Mouse (Mus musculus): Measurements from ENCODE around the gene Fam102a. TPM values are rescaled to one million over a fixed set of nuclear protein-coding genes. Genes with fewer than 3 reads are reported as not detected.

Gene Fam102a
- polyA plus RNA-seq, 1 experiment from 2014 or later: 19.9 TPM

GRCm38 (mm10) chr2:32601417-32602065 lies 66.4 kb downstream of the Fam102a start:
- H3K9ac ChIP-seq: no peak overlapping the region
- no peak overlapping the region for H3K4me3 ChIP-seq (ENCODE audit: low read depth, low read length)
- peaks cover 9% of the 10 kb centered on the region for H3K4me1 ChIP-seq (ENCODE audit: insufficient read depth)
- ATAC-seq (ENCODE audit: insufficient read depth) (no peak), DNase-seq (peak; percentile 62)
- no peaks in the 10 kb centered on the region for H3K9me3 ChIP-seq (ENCODE audit: low read depth, low read length)
- H3K27me3 ChIP-seq (ENCODE audit: insufficient read depth, low read length): no peaks in the 10 kb centered on the region
- WGBS: 42% methylated on average over 8 of the region's 8 CpGs
- no peak overlapping the region for H3K27ac ChIP-seq (ENCODE audit: low read depth)
- TF ChIP-seq CTCF (IDR thresholded peaks at IDR 0.05; ENCODE audit: low read depth): peak; percentile 50
- peaks cover 8% of the 10 kb centered on the region for H3K36me3 ChIP-seq (ENCODE audit: insufficient read depth)
- H3K4me2 ChIP-seq: no peak overlapping the region

- H3K4me1 ChIP-seq (ENCODE audit: insufficient read depth): peaks cover 13% of the 10 kb centered on the region
- peak overlapping the region; percentile 38 for H3K4me3 ChIP-seq (ENCODE audit: low read depth, low read length)
- peak overlapping the region; percentile 13 for H3K9ac ChIP-seq
- peak; percentile 71 for ATAC-seq (ENCODE audit: insufficient read depth)
- peak overlapping the region; percentile 57 for H3K4me2 ChIP-seq
- peak; percentile 94 for DNase-seq
- no peaks in the 10 kb centered on the region for H3K9me3 ChIP-seq (ENCODE audit: low read depth, low read length)
- H3K27me3 ChIP-seq (ENCODE audit: insufficient read depth, low read length): no peaks in the 10 kb centered on the region
- under 1% methylated on average over 11 of the region's 11 CpGs for WGBS
- peak overlapping the region; percentile 55; the same call in 1 of the 2 replicates for H3K27ac ChIP-seq (ENCODE audit: low read depth)
- TF ChIP-seq CTCF (IDR thresholded peaks at IDR 0.05; ENCODE audit: low read depth): peak; percentile 95
- H3K36me3 ChIP-seq (ENCODE audit: insufficient read depth): peaks cover 2% of the 10 kb centered on the region; the same call in 1 of the 2 replicates
These were observed 67.5 kb downstream of the Fam102a start for GRCm38 (mm10) chr2:32602600-32603054.

DNA sequence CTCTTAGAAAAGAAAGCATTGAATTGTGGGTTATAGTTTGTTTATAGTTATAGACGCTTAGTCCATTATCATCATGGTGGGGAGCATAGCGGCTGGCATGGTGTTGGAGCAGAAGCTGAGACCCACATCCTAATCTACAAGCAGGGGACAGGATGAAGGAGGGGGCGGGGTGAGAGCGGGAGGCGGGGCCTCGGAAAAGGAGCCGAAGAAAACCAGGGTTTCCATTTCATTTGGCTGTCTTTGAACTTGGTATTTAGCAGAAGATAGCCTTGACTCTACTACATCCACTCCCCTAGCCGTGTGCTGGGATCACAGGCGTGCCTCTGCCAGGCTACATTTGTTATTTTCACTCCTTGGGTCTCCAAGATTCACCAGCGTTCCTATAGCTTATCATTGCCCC lies 69.5 kb downstream of the Fam102a start:
- no peak for TF ChIP-seq CTCF (IDR thresholded peaks at IDR 0.05; ENCODE audit: low read depth)
- no peaks in the 10 kb centered on the region for H3K9me3 ChIP-seq (ENCODE audit: low read depth, low read length)
- H3K27ac ChIP-seq (ENCODE audit: low read depth): no peak overlapping the region
- H3K4me3 ChIP-seq (ENCODE audit: low read depth, low read length): no peak overlapping the region
- H3K27me3 ChIP-seq (ENCODE audit: insufficient read depth, low read length): no peaks in the 10 kb centered on the region
- DNase-seq (no peak), ATAC-seq (ENCODE audit: insufficient read depth) (no peak)
- WGBS: 26% methylated on average over 10 of the region's 10 CpGs
- no peak overlapping the region for H3K4me2 ChIP-seq
- peaks cover 18% of the 10 kb centered on the region for H3K4me1 ChIP-seq (ENCODE audit: insufficient read depth)
- H3K36me3 ChIP-seq (ENCODE audit: insufficient read depth): no peaks in the 10 kb centered on the region
- H3K9ac ChIP-seq: no peak overlapping the region

DNA sequence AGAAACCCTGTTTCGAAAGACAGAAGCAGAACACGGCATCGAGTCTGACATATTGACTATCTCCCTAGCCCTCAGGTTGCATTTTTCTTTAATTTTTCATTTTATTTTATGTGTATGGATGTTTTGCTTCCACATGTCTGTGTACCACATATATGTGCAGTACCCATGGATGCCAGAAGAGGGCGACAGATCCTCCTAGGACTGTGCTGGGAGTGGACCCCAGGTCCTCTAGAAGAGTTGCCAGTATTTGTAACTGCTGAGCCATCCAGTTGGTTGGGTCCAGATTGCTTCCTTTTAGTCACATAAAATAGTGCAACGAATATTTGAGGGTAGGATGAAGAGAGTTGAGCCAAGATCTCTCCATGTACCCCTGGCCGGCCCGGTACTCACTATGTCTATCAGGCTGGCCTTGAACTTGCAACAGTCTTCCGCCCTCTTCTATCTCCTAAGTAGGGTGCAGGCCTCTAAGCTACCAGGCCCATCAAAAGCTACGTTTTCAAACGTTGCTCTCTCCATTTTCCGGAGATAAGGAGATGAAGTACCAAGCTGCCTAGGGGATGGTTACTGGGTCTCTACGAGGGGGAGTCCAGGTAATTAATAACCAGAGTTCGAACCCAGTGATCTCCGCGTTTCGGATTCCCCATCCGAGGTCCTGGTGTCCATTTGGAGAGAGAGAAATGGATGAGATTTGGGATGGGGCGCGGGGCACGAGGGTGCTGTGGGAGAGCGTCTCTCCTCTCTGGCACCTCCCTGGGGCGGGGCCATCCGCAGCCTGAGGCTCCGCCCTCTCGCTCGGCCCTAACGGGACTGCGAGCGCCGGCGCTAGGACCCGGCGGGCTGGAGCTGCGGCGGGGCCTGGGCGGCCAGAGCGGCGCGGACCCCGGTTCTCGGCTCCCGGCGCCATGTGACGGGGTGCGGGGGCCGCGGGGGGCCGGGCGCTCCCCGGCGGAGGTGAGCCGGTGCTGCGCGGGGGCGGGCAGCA lies 71.3 kb downstream of the Fam102a start:
- H3K9ac ChIP-seq: peak overlapping the region; percentile 78
- H3K36me3 ChIP-seq (ENCODE audit: insufficient read depth): no peaks in the 10 kb centered on the region
- H3K27ac ChIP-seq (ENCODE audit: low read depth): peak overlapping the region; percentile 49; the same call in 1 of the 2 replicates
- peaks cover 16% of the 10 kb centered on the region for H3K4me1 ChIP-seq (ENCODE audit: insufficient read depth)
- peak overlapping the region; percentile 89 for H3K4me2 ChIP-seq
- WGBS: 11% methylated on average over 55 of the region's 55 CpGs
- no peaks in the 10 kb centered on the region for H3K27me3 ChIP-seq (ENCODE audit: insufficient read depth, low read length)
- peak; percentile 73 for TF ChIP-seq CTCF (IDR thresholded peaks at IDR 0.05; ENCODE audit: low read depth)
- peak; percentile 77 for ATAC-seq (ENCODE audit: insufficient read depth)
- no peaks in the 10 kb centered on the region for H3K9me3 ChIP-seq (ENCODE audit: low read depth, low read length)
- peak overlapping the region; percentile 78 for H3K4me3 ChIP-seq (ENCODE audit: low read depth, low read length)
- DNase-seq: peak; percentile 95

DNA sequence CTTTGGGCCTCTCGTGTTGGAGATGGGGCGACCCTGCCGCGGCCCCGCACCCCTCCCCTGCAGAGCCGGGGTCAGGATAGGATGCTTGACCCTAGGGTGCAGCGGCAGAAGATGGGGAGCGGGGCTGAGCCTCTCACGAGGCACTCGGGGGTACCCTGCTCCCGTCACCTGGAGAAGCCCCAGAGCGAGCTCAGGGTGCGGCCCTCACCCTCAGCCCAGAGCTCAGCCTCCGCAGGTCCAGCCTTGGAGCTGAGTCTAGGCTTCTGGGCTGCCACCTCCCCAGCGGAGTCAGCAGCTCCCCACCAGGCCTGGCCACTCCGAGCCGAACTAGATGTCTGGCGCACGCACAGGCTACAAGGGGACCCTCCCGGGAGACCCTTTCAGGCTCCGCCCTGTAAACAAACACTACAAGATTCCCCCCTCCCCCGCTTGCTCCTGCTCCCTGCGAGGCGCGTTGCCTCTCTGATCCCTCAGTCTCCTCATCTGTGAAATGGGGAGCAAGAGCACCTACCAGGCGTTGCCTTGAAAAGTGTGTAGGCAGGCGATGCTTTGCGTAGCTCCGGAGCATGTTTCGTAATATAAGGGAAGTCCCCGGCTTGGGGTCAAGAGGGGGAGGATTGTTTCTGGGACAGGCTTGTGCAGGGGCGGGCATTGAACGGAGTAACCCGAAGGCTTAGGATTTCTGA lies 72.3 kb downstream of the Fam102a start:
- H3K36me3 ChIP-seq (ENCODE audit: insufficient read depth): peaks cover 5% of the 10 kb centered on the region; the same call in 1 of the 2 replicates
- DNase-seq (peak; percentile 79), ATAC-seq (ENCODE audit: insufficient read depth) (peak; percentile 38)
- H3K27ac ChIP-seq (ENCODE audit: low read depth): peak overlapping the region; percentile 49; the same call in 1 of the 2 replicates
- 0 out of 2 replicates have a peak, but pooled peaks cover 9% of the 10 kb centered on the region for H3K4me1 ChIP-seq (ENCODE audit: insufficient read depth)
- H3K4me3 ChIP-seq (ENCODE audit: low read depth, low read length): peak overlapping the region; percentile 78
- 5% methylated on average over 34 of the region's 34 CpGs for WGBS
- TF ChIP-seq CTCF (IDR thresholded peaks at IDR 0.05; ENCODE audit: low read depth): 0 out of 2 replicates have a peak, but pooled peaks have one; percentile 11
- H3K9ac ChIP-seq: peak overlapping the region; percentile 78
- no peaks in the 10 kb centered on the region for H3K9me3 ChIP-seq (ENCODE audit: low read depth, low read length)
- no peaks in the 10 kb centered on the region for H3K27me3 ChIP-seq (ENCODE audit: insufficient read depth, low read length)
- peak overlapping the region; percentile 89 for H3K4me2 ChIP-seq

GRCm38 (mm10) chr2:32608141-32608777 lies 73.1 kb downstream of the Fam102a start:
- Histone ChIP-seq H3K4me1 (ENCODE audit: insufficient read depth) (0 out of 2 replicates have a peak, but pooled peaks cover 9% of the 10 kb centered on the region), H3K4me2 (peak overlapping the region; percentile 89), H3K27ac (ENCODE audit: low read depth) (peak overlapping the region; percentile 55), H3K9ac (peak overlapping the region; percentile 27; the same call in 1 of the 2 replicates), H3K27me3 (ENCODE audit: insufficient read depth, low read length) (no peaks in the 10 kb centered on the region), H3K36me3 (ENCODE audit: insufficient read depth) (peaks cover 10% of the 10 kb centered on the region; the same call in 1 of the 2 replicates), H3K9me3 (ENCODE audit: low read depth, low read length) (no peaks in the 10 kb centered on the region), H3K4me3 (ENCODE audit: low read depth, low read length) (peak overlapping the region; percentile 78)
- TF ChIP-seq CTCF (IDR thresholded peaks at IDR 0.05; ENCODE audit: low read depth): peak; percentile 35; the same call in 1 of the 2 replicates
- WGBS: 6% methylated on average over 25 of the region's 25 CpGs
- ATAC-seq (ENCODE audit: insufficient read depth) (peak; percentile 65), DNase-seq (peak; percentile 77)
